Mouse (Mus musculus) neural tube, embryonic 15.5 days (tissue): ENCODE data around the gene Chd9. TPM values are rescaled to one million over a fixed set of nuclear protein-coding genes. Genes with fewer than 3 reads are reported as not detected.

Experiments used
- ATAC-seq: fragments of 200-750 bp; cut with Nextera tagmentation; 2 replicates; pipeline ENCODE4 v1.8.0; 2017; ENCODE audit warnings: mild to moderate bottlenecking, moderate TSS enrichment, moderate library complexity; ENCODE audit not compliant: low FRiP score
- H3K27ac ChIP-seq: fragments of 300-500 bp; sonication (generic); replicated peaks from 2 replicates; pipeline ENCODE4 v1.5.1; 2015; ENCODE audit warnings: mild to moderate bottlenecking, inconsistent platforms
- H3K27me3 ChIP-seq: fragments of 300-500 bp; sonication (generic); replicated peaks from 2 replicates; pipeline ENCODE4 v1.6.1; 2015; ENCODE audit warnings: inconsistent platforms
- H3K36me3 ChIP-seq: fragments of 300-500 bp; sonication (generic); 2 replicates; pipeline ENCODE4 v1.6.1; 2015; ENCODE audit warnings: inconsistent platforms
- H3K4me1 ChIP-seq: fragments of 300-500 bp; sonication (generic); 2 replicates; pipeline ENCODE4 v1.6.1; 2015; ENCODE audit warnings: inconsistent platforms
- H3K4me2 ChIP-seq: fragments of 300-500 bp; sonication (generic); 2 replicates; pipeline ENCODE4 v1.6.1; 2015; ENCODE audit warnings: inconsistent platforms, mild to moderate bottlenecking, moderate library complexity
- H3K4me3 ChIP-seq: fragments of 300-500 bp; sonication (generic); replicated peaks from 2 replicates; pipeline ENCODE4 v1.5.1; 2015; ENCODE audit warnings: mild to moderate bottlenecking, inconsistent platforms
- H3K9ac ChIP-seq: fragments of 300-500 bp; sonication (generic); replicated peaks from 2 replicates; pipeline ENCODE4 v1.6.1; 2015; ENCODE audit warnings: mild to moderate bottlenecking, inconsistent platforms
- H3K9me3 ChIP-seq: fragments of 300-500 bp; sonication (generic); replicated peaks from 2 replicates; pipeline ENCODE4 v1.6.1; 2016; ENCODE audit warnings: inconsistent platforms
- WGBS: fragments of 180-500 bp; shearing (Covaris S2); methylation state at CpG from one replicate; pipeline ENCODE4 v1.1.7; 2015; ENCODE audit warnings: mixed read lengths; 5-methylcytosine and 5-hydroxymethylcytosine counted together
- polyA plus RNA-seq: library from polyadenylated mRNA; unstranded; fragments of >200 nt; fragmentation: Nextera tagmentation; extraction: Ambion mirVana; gene quantifications from 2 replicates; pipeline ENCODE4 v1.2.1, GENCODE M21; 2015

Chd9 gene
- 80.6 and 94.2 TPM in 2 replicates for polyA plus RNA-seq

- Histone ChIP-seq H3K27me3 (no peaks in the 10 kb centered on the region), H3K4me2 (peak within 1 kb of the TSS; percentile 89), H3K4me1 (peaks cover 26% of the 10 kb centered on the region), H3K27ac (peak within 1 kb of the TSS; percentile 79), H3K36me3 (no peaks in the 10 kb centered on the region), H3K4me3 (peak within 1 kb of the TSS; percentile 58), H3K9me3 (no peaks in the 10 kb centered on the region), H3K9ac (peak within 1 kb of the TSS; percentile 61)
- peak; percentile 95 for ATAC-seq
- WGBS: under 1% methylated on average over 39 of the region's 39 CpGs
Observed at GRCm38 (mm10) chr8:90828181-90828986, at the start of gene Chd9. Chd9 (plus strand) TSS chr8:90828352.

GRCm38 (mm10) chr8:90791616-90792015, 36.5 kb upstream of the Chd9 start:
- Histone ChIP-seq H3K27ac (no peak overlapping the region), H3K4me1 (peaks cover 17% of the 10 kb centered on the region), H3K9me3 (no peaks in the 10 kb centered on the region), H3K9ac (no peak overlapping the region), H3K27me3 (no peaks in the 10 kb centered on the region), H3K4me2 (no peak overlapping the region), H3K36me3 (no peaks in the 10 kb centered on the region), H3K4me3 (no peak overlapping the region)
- 78% methylated on average over 1 of the region's 1 CpGs for WGBS
- ATAC-seq: no peak

GRCm38 (mm10) chr8:90793710-90794109, 34.4 kb upstream of the Chd9 start:
- WGBS: 6% methylated on average over 3 of the region's 3 CpGs
- ATAC-seq: no peak
- H3K4me1 ChIP-seq: peaks cover 17% of the 10 kb centered on the region
- H3K4me3 ChIP-seq: no peak overlapping the region
- H3K9ac ChIP-seq: no peak overlapping the region
- H3K27me3 ChIP-seq: no peaks in the 10 kb centered on the region
- no peaks in the 10 kb centered on the region for H3K9me3 ChIP-seq
- H3K4me2 ChIP-seq: no peak overlapping the region
- no peaks in the 10 kb centered on the region for H3K36me3 ChIP-seq
- H3K27ac ChIP-seq: no peak overlapping the region

GRCm38 (mm10) chr8:90794990-90795861, 32.9 kb upstream of the Chd9 start:
- Histone ChIP-seq H3K36me3 (no peaks in the 10 kb centered on the region), H3K27me3 (no peaks in the 10 kb centered on the region), H3K27ac (peak overlapping the region; percentile 45; the same call in 1 of the 2 replicates), H3K4me1 (peaks cover 17% of the 10 kb centered on the region), H3K4me3 (peak overlapping the region; percentile 22), H3K9ac (no peak overlapping the region), H3K4me2 (peak overlapping the region; percentile 49), H3K9me3 (no peaks in the 10 kb centered on the region)
- peak; percentile 47; the same call in 1 of the 2 replicates for ATAC-seq
- 8% methylated on average over 12 of the region's 12 CpGs for WGBS

GRCm38 (mm10) chr8:90799473-90799872, 28.7 kb upstream of the Chd9 start:
- Histone ChIP-seq H3K4me1 (peaks cover 13% of the 10 kb centered on the region), H3K27me3 (no peaks in the 10 kb centered on the region), H3K27ac (no peak overlapping the region), H3K36me3 (no peaks in the 10 kb centered on the region), H3K4me2 (no peak overlapping the region), H3K9me3 (0 out of 2 replicates have a peak, but pooled peaks cover 9% of the 10 kb centered on the region), H3K9ac (no peak overlapping the region), H3K4me3 (no peak overlapping the region)
- WGBS: 91% methylated on average over 5 of the region's 5 CpGs
- ATAC-seq: no peak

- no peak overlapping the region for H3K27ac ChIP-seq
- WGBS: 87% methylated on average over 10 of the region's 10 CpGs
- no peaks in the 10 kb centered on the region for H3K27me3 ChIP-seq
- ATAC-seq: no peak
- H3K36me3 ChIP-seq: no peaks in the 10 kb centered on the region
- no peak overlapping the region for H3K9ac ChIP-seq
- H3K4me2 ChIP-seq: no peak overlapping the region
- H3K4me1 ChIP-seq: peaks cover 10% of the 10 kb centered on the region
- no peaks in the 10 kb centered on the region for H3K9me3 ChIP-seq
- H3K4me3 ChIP-seq: no peak overlapping the region
Observed at GRCm38 (mm10) chr8:90813602-90814320, 14.4 kb upstream of the Chd9 start.

GRCm38 (mm10) chr8:90816061-90816882, 11.9 kb upstream of the Chd9 start:
- H3K4me2 ChIP-seq: peak overlapping the region; percentile 15

GRCm38 (mm10) chr8:90817293-90817692, 10.9 kb upstream of the Chd9 start, which contains the start of gene Gm19935:
Gm19935 (minus strand) TSS chr8:90817393.
- no peaks in the 10 kb centered on the region for H3K36me3 ChIP-seq
- H3K9ac ChIP-seq: 0 out of 2 replicates have a peak within 1 kb of the TSS, but pooled peaks have one; percentile 3
- H3K4me1 ChIP-seq: peaks cover 10% of the 10 kb centered on the region
- peak within 1 kb of the TSS; percentile 51 for H3K27ac ChIP-seq
- H3K4me3 ChIP-seq: no peak within 1 kb of the TSS
- no peaks in the 10 kb centered on the region for H3K9me3 ChIP-seq
- WGBS: 85% methylated on average over 2 of the region's 2 CpGs
- ATAC-seq: no peak
- no peaks in the 10 kb centered on the region for H3K27me3 ChIP-seq
- peak within 1 kb of the TSS; percentile 15; the same call in 1 of the 2 replicates for H3K4me2 ChIP-seq

More at GRCm38 (mm10) chr8:90816061-90816882, 11.9 kb upstream of the Chd9 start:
- Histone ChIP-seq H3K4me3 (no peak overlapping the region), H3K27ac (peak overlapping the region; percentile 51), H3K9me3 (no peaks in the 10 kb centered on the region), H3K36me3 (no peaks in the 10 kb centered on the region), H3K9ac (0 out of 2 replicates have a peak overlapping the region, but pooled peaks have one; percentile 3), H3K4me1 (peaks cover 10% of the 10 kb centered on the region), H3K27me3 (no peaks in the 10 kb centered on the region)
- WGBS: 48% methylated on average over 23 of the region's 23 CpGs
- ATAC-seq: no peak

- Histone ChIP-seq H3K9ac (no peak overlapping the region), H3K4me1 (peaks cover 10% of the 10 kb centered on the region), H3K4me2 (no peak overlapping the region), H3K27ac (no peak overlapping the region), H3K9me3 (no peaks in the 10 kb centered on the region), H3K4me3 (no peak overlapping the region), H3K27me3 (no peaks in the 10 kb centered on the region), H3K36me3 (no peaks in the 10 kb centered on the region)
- ATAC-seq: no peak
- WGBS: 84% methylated on average over 9 of the region's 9 CpGs
Observed at GRCm38 (mm10) chr8:90819561-90820320, 8.4 kb upstream of the Chd9 start.

GRCm38 (mm10) chr8:90820321-90820696, 7.8 kb upstream of the Chd9 start:
- Histone ChIP-seq H3K9ac (no peak overlapping the region), H3K4me1 (peaks cover 10% of the 10 kb centered on the region), H3K4me3 (no peak overlapping the region), H3K27ac (no peak overlapping the region), H3K4me2 (no peak overlapping the region), H3K27me3 (no peaks in the 10 kb centered on the region), H3K36me3 (no peaks in the 10 kb centered on the region), H3K9me3 (no peaks in the 10 kb centered on the region)
- ATAC-seq: no peak
- WGBS: 89% methylated on average over 4 of the region's 4 CpGs
